Mouse (Mus musculus): ENCODE data around the gene Rpl15. TPM values are rescaled to one million over a fixed set of nuclear protein-coding genes. Genes with fewer than 3 reads are reported as not detected.
"Not testable (repeated sequence)": the region's sequence is repeated elsewhere in the genome, so short reads cannot be mapped to it uniquely, and the experiment has no call there.

The Rpl15 gene
- polyA plus RNA-seq, 1 experiment from 2014 or later, result 434 TPM

DNA sequence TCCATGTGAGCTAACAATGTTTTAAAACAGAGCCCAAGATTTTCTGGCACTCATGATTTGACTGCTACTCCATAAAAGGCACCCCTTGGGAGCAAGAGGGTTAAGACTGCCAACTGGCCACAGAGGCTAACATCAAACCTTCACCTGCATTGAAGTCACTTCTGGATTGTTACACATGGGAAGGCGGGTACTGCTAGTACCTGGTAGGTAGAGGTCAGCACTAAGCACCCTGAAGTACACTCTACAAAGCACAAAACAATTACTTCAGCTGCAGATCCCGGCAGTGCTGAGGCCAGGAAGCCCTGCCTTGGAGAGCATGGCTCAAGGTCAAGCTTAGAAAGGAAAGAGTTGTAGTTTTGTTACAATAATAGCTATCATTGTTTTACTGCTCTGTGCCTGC is 16.2 kb upstream of the Rpl15 start:
- no peaks in the 10 kb centered on the region for H3K27me3 ChIP-seq

DNA sequence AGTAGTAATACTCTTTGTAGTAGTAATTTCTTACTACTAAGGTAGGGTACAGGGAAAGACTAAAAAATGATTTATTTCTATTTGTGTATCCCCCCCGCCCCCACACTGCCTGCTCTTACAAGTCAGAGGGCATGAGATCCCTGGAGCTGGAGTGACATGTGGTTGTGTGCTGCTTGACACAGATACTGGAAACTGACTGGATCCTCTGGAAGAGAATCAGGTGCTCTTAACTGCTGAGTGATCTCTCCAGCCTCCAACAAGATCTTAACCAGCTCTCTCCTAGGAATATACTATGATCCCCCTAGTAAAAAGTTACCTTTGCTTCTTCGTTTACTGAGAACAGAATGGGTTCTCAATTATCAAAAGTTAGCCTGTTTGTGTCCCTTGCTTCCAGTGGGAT is 15.2 kb upstream of the Rpl15 start:
- 87% methylated on average over 2 of the region's 2 CpGs for WGBS
- H3K4me3 ChIP-seq, result no peak overlapping the region
- H3K9ac ChIP-seq, result no peak overlapping the region
- H3K4me1 ChIP-seq, result peaks cover 3% of the 10 kb centered on the region; the same call in 1 of the 2 replicates
- H3K36me3 ChIP-seq, result peaks cover 13% of the 10 kb centered on the region; the same call in 1 of the 2 replicates
- ATAC-seq (ENCODE audit: borderline replicate concordance, extremely low read depth, low FRiP score, low TSS enrichment), result no peak
- no peak overlapping the region for H3K4me2 ChIP-seq
- no peak overlapping the region for H3K27ac ChIP-seq
- H3K27me3 ChIP-seq, result no peaks in the 10 kb centered on the region
- H3K9me3 ChIP-seq, result no peaks in the 10 kb centered on the region

More for the DNA sequence above, 16.2 kb upstream of the Rpl15 start:
- Histone ChIP-seq H3K4me1 (peaks cover 3% of the 10 kb centered on the region; the same call in 1 of the 2 replicates), H3K4me2 (no peak overlapping the region), H3K27ac (no peak overlapping the region), H3K36me3 (peaks cover 6% of the 10 kb centered on the region; the same call in 1 of the 2 replicates), H3K9me3 (no peaks in the 10 kb centered on the region), H3K9ac (no peak overlapping the region), H3K4me3 (no peak overlapping the region)
- 58% methylated on average over 2 of the region's 2 CpGs for WGBS
- no peak for ATAC-seq (ENCODE audit: borderline replicate concordance, extremely low read depth, low FRiP score, low TSS enrichment)

DNA sequence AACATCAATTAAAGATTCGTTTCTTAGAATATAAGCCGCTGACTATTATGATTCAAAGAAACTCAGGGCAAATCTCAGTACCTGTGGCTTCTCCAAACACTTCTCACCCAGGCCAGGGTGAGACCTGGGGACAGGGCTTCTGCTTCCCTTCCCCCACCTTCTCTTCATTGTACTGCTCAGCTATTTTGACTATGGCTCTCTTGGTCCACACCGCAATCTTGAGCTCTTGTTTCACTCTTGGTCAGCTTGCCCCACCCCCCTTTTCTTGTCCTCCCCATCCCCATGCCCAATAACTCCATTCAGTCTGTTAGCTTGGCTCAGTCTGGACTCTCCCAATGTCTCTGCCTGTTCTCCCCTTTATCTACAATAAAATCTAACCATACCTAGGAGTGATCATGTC is 14.3 kb upstream of the Rpl15 start:
- Histone ChIP-seq H3K9ac (no peak overlapping the region), H3K4me3 (no peak overlapping the region), H3K4me2 (no peak overlapping the region), H3K4me1 (peaks cover 3% of the 10 kb centered on the region; the same call in 1 of the 2 replicates), H3K27me3 (no peaks in the 10 kb centered on the region), H3K36me3 (peaks cover 13% of the 10 kb centered on the region; the same call in 1 of the 2 replicates), H3K27ac (no peak overlapping the region), H3K9me3 (no peaks in the 10 kb centered on the region)
- ATAC-seq (ENCODE audit: borderline replicate concordance, extremely low read depth, low FRiP score, low TSS enrichment), result no peak
- 74% methylated on average over 3 of the region's 3 CpGs for WGBS

DNA sequence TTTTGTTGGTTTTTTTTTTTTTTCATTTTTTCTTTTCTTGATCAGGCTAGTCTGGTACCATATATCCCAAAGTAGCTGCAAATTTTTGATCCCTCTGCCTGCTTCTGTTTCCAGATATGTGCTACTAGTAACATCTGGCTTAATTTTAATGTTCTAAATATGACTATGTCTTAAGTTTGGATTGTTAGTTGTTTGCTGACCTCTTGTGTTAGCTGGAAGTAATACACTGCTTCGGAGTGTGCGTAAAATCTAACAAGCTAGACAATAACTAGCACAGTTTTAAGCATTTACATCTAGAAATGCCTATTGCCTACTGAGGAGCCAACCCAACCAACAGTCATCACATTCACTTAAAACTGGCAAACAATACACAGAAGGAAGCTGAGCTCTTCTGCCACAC is 13.4 kb upstream of the Rpl15 start:
- no peak for ATAC-seq (ENCODE audit: borderline replicate concordance, extremely low read depth, low FRiP score, low TSS enrichment)
- no peak overlapping the region for H3K27ac ChIP-seq
- peaks cover 3% of the 10 kb centered on the region; the same call in 1 of the 2 replicates for H3K4me1 ChIP-seq
- H3K4me2 ChIP-seq, result no peak overlapping the region
- H3K36me3 ChIP-seq, result peaks cover 21% of the 10 kb centered on the region
- H3K4me3 ChIP-seq, result no peak overlapping the region
- 74% methylated on average over 2 of the region's 2 CpGs for WGBS
- H3K9ac ChIP-seq, result no peak overlapping the region
- H3K27me3 ChIP-seq, result no peaks in the 10 kb centered on the region
- H3K9me3 ChIP-seq, result no peaks in the 10 kb centered on the region

DNA sequence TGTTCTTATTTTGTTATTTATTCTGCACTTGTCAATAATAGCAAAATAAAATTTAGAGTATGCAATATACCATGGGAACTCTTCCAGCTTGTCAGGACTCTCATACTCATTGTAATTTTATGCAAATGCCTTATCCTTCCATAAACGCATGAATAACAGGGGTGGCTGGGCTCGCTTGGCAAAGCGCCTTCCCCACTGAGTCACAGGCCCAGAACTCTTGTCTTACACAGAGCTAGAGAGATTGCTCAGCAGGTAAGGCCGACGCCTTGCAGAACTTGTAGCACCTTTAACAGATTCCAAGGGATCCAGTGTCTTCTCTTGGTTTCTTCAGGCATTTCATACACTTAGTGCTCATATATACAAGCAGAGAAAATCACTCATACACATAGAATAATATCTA is 9.2 kb upstream of the Rpl15 start:
- Histone ChIP-seq H3K27me3 (no peaks in the 10 kb centered on the region), H3K4me3 (no peak overlapping the region), H3K4me1 (no peaks in the 10 kb centered on the region), H3K4me2 (no peak overlapping the region), H3K36me3 (peaks cover 39% of the 10 kb centered on the region), H3K9me3 (no peaks in the 10 kb centered on the region), H3K9ac (no peak overlapping the region), H3K27ac (no peak overlapping the region)
- ATAC-seq (ENCODE audit: borderline replicate concordance, extremely low read depth, low FRiP score, low TSS enrichment), result no peak
- 82% methylated on average over 5 of the region's 5 CpGs for WGBS

DNA sequence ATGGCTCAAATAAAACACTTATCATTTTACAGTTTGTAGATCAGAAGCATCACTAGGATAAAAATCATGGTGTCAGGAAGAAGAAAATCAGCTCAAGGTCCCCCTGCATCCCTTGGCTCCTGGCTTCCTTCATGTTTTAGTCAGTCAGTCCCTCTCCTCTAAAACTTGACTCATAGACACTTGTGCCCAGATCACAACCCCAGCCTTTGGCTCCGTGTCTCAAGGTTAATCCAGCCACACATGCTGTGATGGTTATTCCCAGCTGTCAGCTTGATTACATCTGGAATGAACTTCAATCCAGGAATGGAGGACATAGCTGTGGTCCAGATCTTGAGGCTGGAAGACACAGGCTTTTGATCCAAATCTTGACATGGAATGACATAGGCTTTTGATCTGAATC is 3.3 kb upstream of the Rpl15 start:
- H3K27me3 ChIP-seq, result no peaks in the 10 kb centered on the region
- H3K9me3 ChIP-seq, result no peaks in the 10 kb centered on the region
- peaks cover 18% of the 10 kb centered on the region for H3K36me3 ChIP-seq
- no peak overlapping the region for H3K4me3 ChIP-seq
- H3K4me1 ChIP-seq, result peaks cover 8% of the 10 kb centered on the region
- 76% methylated on average over 1 of the region's 1 CpGs for WGBS
- no peak overlapping the region for H3K4me2 ChIP-seq
- ATAC-seq (ENCODE audit: borderline replicate concordance, extremely low read depth, low FRiP score, low TSS enrichment), result no peak
- no peak overlapping the region for H3K9ac ChIP-seq
- no peak overlapping the region for H3K27ac ChIP-seq

DNA sequence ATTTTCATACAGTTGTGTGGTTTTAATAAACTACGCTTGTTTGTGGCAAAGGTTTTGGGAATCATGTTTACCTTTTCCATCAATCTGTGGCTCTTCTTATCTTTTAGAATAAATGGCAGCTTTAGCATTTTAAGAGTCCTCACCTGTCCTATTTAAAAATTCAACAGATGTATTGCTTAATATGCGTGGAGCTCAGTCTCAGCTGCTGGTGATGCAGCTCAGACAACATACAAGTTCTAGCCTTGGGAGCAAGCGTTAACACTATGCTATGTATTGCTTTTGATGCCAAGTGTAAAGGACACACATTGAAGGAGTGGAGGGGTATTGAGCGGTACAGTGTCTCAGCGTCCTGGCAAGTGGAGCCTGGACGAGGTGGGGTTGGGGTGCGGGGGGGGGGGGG is 475 bp upstream of the Rpl15 start:
- H3K9ac ChIP-seq, result peak overlapping the region; percentile 59
- 3% methylated on average over 7 of the region's 7 CpGs for WGBS
- peak overlapping the region; percentile 91 for H3K4me3 ChIP-seq
- H3K9me3 ChIP-seq, result no peaks in the 10 kb centered on the region
- ATAC-seq (ENCODE audit: borderline replicate concordance, extremely low read depth, low FRiP score, low TSS enrichment), result no peak
- peak overlapping the region; percentile 70 for H3K4me2 ChIP-seq
- no peaks in the 10 kb centered on the region for H3K27me3 ChIP-seq
- peaks cover 11% of the 10 kb centered on the region for H3K4me1 ChIP-seq
- peaks cover 17% of the 10 kb centered on the region for H3K36me3 ChIP-seq
- H3K27ac ChIP-seq, result no peak overlapping the region

DNA sequence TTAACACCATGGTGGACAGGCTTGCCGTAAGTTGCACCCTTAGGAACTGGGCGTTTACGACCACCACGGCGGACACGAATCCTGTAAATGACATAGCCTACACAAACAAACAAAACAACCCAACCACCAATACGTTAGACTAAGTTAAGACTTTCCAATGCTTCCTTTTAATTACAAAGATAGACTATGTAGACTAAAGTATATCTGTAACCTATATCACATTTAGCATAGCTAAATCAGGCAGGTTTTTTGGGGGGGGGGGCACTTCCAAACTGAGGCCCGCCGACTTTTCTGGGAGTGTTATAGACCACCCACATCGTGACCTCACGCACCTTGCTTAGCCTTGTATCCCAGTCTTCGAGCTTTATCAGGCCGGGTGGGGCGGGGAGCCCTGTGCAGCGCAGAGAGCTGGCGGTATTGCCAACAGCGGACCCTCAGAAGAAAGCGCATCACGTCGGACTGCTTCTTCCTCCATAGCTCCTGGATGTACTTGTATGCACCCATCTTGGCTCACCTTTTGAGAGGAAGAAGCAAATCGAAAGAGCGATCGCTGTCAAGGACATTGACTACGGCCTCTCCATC is 1.2 kb downstream of the Rpl15 start:
- under 1% methylated on average over 24 of the region's 24 CpGs for WGBS
- Histone ChIP-seq H3K9ac (peak overlapping the region; percentile 94), H3K4me2 (peak overlapping the region; percentile 70)

DNA sequence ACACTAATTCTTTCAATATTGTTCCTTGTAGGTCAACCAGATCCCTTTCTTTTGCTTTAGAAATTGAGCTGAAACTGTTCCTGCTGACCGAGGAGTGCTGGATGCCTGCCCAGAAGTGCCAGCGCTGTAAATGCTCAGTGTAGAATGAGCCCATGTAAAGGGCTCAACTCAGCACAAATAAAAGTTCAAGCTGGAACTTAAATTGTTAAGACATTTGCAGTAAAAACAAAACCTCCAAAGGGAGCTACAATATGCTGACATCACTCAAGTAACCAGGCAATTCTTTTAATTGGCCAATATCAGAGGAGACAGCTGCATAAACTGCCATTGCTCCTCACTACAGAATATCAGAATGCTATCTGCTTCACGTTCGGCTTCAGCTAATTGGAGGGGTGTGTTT is 7.8 kb downstream of the Rpl15 start:
- H3K4me2 ChIP-seq, result no peak overlapping the region
- H3K27me3 ChIP-seq, result no peaks in the 10 kb centered on the region
- no peak overlapping the region for H3K27ac ChIP-seq
- H3K36me3 ChIP-seq, result peaks cover 22% of the 10 kb centered on the region
- H3K4me1 ChIP-seq, result no peaks in the 10 kb centered on the region
- 42% methylated on average over 4 of the region's 4 CpGs for WGBS
- no peak overlapping the region for H3K9ac ChIP-seq
- H3K9me3 ChIP-seq, result no peaks in the 10 kb centered on the region
- peak; percentile 19; the same call in 1 of the 2 replicates for ATAC-seq (ENCODE audit: borderline replicate concordance, extremely low read depth, low FRiP score, low TSS enrichment)
- no peak overlapping the region for H3K4me3 ChIP-seq

More for the DNA sequence above, 1.2 kb downstream of the Rpl15 start:
- H3K4me1 ChIP-seq, result peaks cover 11% of the 10 kb centered on the region
- H3K4me3 ChIP-seq, result peak overlapping the region; percentile 91
- not testable (repeated sequence) for H3K27me3 ChIP-seq; H3K9me3 ChIP-seq; ATAC-seq (ENCODE audit: borderline replicate concordance, extremely low read depth, low FRiP score, low TSS enrichment)
- H3K36me3 ChIP-seq, result peaks cover 25% of the 10 kb centered on the region
- H3K27ac ChIP-seq, result peak overlapping the region; percentile 75

DNA sequence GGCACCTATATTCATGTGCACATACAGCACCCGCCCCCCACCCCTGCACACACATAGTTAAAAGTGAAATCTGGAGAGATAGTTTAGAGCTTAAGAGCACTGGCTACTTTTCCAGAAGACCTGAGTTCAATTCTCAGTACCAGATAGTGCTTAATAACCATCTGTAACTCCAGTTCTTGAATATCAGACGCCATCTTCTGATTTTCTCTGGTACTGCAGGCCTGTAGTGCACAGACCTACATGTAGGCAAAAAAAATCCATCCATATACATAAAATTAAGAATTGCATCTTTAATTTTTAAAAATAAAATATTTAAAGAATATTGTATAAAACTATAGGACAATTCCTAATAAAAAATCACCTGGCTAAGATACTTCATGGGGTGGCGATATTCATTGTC is 10.0 kb downstream of the Rpl15 start:
- no peak overlapping the region for H3K9ac ChIP-seq
- H3K9me3 ChIP-seq, result no peaks in the 10 kb centered on the region

DNA sequence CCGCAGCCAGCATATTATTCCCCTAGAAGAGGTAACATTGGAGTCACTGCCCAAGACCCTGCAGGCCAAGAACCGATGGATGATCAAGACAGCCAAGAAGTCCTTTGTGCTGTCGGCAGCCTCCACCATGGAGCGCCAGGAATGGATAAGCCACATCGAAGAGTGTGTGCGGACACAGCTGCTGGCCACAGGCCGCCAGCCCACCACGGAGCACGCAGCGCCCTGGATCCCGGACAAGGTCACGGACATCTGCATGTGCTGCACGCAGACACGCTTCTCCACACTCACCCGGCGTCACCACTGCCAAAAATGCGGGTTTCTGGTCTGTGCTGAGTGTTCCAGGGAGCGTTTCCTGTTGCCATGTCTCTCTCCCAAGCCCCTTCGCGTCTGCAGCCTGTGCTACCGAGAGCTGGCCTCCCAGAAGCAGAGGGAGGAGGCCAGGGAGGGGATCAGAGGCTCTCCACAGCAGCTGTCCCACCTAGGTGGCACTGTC is 28.5 kb downstream of the Rpl15 start:
- 80% methylated on average over 21 of the region's 21 CpGs for WGBS
- no peaks in the 10 kb centered on the region for H3K36me3 ChIP-seq
- H3K4me1 ChIP-seq, result no peaks in the 10 kb centered on the region
- H3K4me2 ChIP-seq, result no peak overlapping the region
- no peaks in the 10 kb centered on the region for H3K27me3 ChIP-seq
- H3K4me3 ChIP-seq, result no peak overlapping the region
- no peak overlapping the region for H3K9ac ChIP-seq
- H3K9me3 ChIP-seq, result no peaks in the 10 kb centered on the region
- no peak for ATAC-seq (ENCODE audit: borderline replicate concordance, extremely low read depth, low FRiP score, low TSS enrichment)
- H3K27ac ChIP-seq, result no peak overlapping the region

More for the DNA sequence above, 10.0 kb downstream of the Rpl15 start:
- no peak overlapping the region for H3K27ac ChIP-seq
- H3K4me3 ChIP-seq, result no peak overlapping the region
- H3K36me3 ChIP-seq, result peaks cover 5% of the 10 kb centered on the region; the same call in 1 of the 2 replicates
- WGBS, result 87% methylated on average over 3 of the region's 3 CpGs
- H3K27me3 ChIP-seq, result no peaks in the 10 kb centered on the region
- ATAC-seq (ENCODE audit: borderline replicate concordance, extremely low read depth, low FRiP score, low TSS enrichment), result no peak
- no peaks in the 10 kb centered on the region for H3K4me1 ChIP-seq
- H3K4me2 ChIP-seq, result no peak overlapping the region

DNA sequence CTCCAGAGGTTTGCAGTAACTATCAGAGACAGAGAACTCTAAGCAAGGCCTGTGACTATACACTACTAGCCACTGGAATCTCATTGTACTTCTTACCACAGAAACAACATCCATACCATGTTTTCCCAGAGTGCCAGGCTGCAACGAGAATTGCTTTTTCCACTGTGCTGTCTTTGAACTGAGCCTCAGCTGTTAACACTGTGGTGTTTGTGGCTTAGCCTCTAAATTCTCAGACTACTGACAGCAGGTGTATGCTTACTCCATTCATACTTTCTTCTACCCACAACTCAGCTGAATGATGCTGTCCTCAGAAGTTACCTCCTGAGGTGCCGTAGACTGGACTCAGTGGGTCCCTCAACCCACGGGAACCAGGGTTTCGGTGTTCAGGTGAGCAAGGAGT is 29.4 kb downstream of the Rpl15 start:
- no peak overlapping the region for H3K4me3 ChIP-seq
- 84% methylated on average over 4 of the region's 4 CpGs for WGBS
- no peak overlapping the region for H3K27ac ChIP-seq
- no peak for ATAC-seq (ENCODE audit: borderline replicate concordance, extremely low read depth, low FRiP score, low TSS enrichment)
- no peak overlapping the region for H3K9ac ChIP-seq
- no peaks in the 10 kb centered on the region for H3K36me3 ChIP-seq
- H3K27me3 ChIP-seq, result no peaks in the 10 kb centered on the region
- H3K9me3 ChIP-seq, result no peaks in the 10 kb centered on the region
- H3K4me1 ChIP-seq, result no peaks in the 10 kb centered on the region
- no peak overlapping the region for H3K4me2 ChIP-seq

Measured in lung, embryonic 15.5 days (tissue).